Mouse (Mus musculus) forebrain, embryonic 15.5 days (tissue): ENCODE measurements around the gene Lipo4. TPM values are rescaled to one million over a fixed set of nuclear protein-coding genes. Genes with fewer than 3 reads are reported as not detected.
"Not testable (repeated sequence)": the region's sequence is repeated elsewhere in the genome, so short reads cannot be mapped to it uniquely, and the experiment has no call there.

Experiments
- ATAC-seq: fragments of 200-750 bp; cut with Nextera tagmentation; replicated peaks from 2 replicates; pipeline ENCODE4 v1.8.0; 2017; ENCODE audit warnings: mild to moderate bottlenecking, moderate TSS enrichment, moderate library complexity
- H3K27ac ChIP-seq: fragments of 300-500 bp; sonication (generic); replicated peaks from 2 replicates; pipeline ENCODE4 v1.5.1; 2015; ENCODE audit warnings: mild to moderate bottlenecking, inconsistent platforms
- H3K27me3 ChIP-seq: fragments of 300-500 bp; sonication (generic); 2 replicates; pipeline ENCODE4 v1.6.1; 2015; ENCODE audit warnings: inconsistent platforms
- H3K36me3 ChIP-seq: fragments of 300-500 bp; sonication (generic); 2 replicates; pipeline ENCODE4 v1.6.1; 2015; ENCODE audit warnings: mild to moderate bottlenecking, inconsistent platforms
- H3K4me1 ChIP-seq: fragments of 300-500 bp; sonication (generic); 2 replicates; pipeline ENCODE4 v1.6.1; 2015; ENCODE audit warnings: inconsistent platforms
- H3K4me2 ChIP-seq: fragments of 300-500 bp; sonication (generic); replicated peaks from 2 replicates; pipeline ENCODE4 v1.6.1; 2015; ENCODE audit warnings: mild to moderate bottlenecking, inconsistent platforms
- H3K4me3 ChIP-seq: fragments of 300-500 bp; sonication (generic); 2 replicates; pipeline ENCODE4 v1.5.1; 2015; ENCODE audit warnings: mild to moderate bottlenecking, inconsistent platforms
- H3K9ac ChIP-seq: fragments of 300-500 bp; sonication (generic); replicated peaks from 2 replicates; pipeline ENCODE4 v1.6.1; 2015; ENCODE audit warnings: mild to moderate bottlenecking, inconsistent platforms
- H3K9me3 ChIP-seq: fragments of 300-500 bp; sonication (generic); 2 replicates; pipeline ENCODE4 v1.6.1; 2016; ENCODE audit warnings: inconsistent platforms
- WGBS: fragments of 180-500 bp; shearing (Covaris S2); methylation state at CpG from one replicate; pipeline ENCODE4 v1.1.7; 2015; ENCODE audit warnings: mixed read lengths; 5-methylcytosine and 5-hydroxymethylcytosine counted together
- polyA plus RNA-seq: library from polyadenylated mRNA; unstranded; fragments of >200 nt; fragmentation: Nextera tagmentation; extraction: Ambion mirVana; gene quantifications from 2 replicates; pipeline ENCODE4 v1.2.1, GENCODE M21; 2015

Gene Lipo4
- polyA plus RNA-seq, result not detected in 2 replicates

- Histone ChIP-seq H3K27ac (no peak within 1 kb of the TSS), H3K4me3 (no peak within 1 kb of the TSS), H3K4me2 (no peak within 1 kb of the TSS), H3K9me3 (no peaks in the 10 kb centered on the region), H3K27me3 (no peaks in the 10 kb centered on the region), H3K4me1 (no peaks in the 10 kb centered on the region), H3K9ac (no peak within 1 kb of the TSS), H3K36me3 (no peaks in the 10 kb centered on the region)
- ATAC-seq, result no peak
Observed at GRCm38 (mm10) chr19:33517680-33518079, at the start of gene Lipo4. Gene Lipo4, minus strand, starts transcription at chr19:33517780.

- WGBS, result 45% methylated on average over 4 of the region's 4 CpGs
- ATAC-seq, H3K9me3 ChIP-seq, H3K27me3 ChIP-seq, H3K4me2 ChIP-seq, H3K4me1 ChIP-seq, H3K4me3 ChIP-seq, H3K9ac ChIP-seq, H3K36me3 ChIP-seq, H3K27ac ChIP-seq: not testable (repeated sequence)
Observed at GRCm38 (mm10) chr19:33456426-33456825, 61.2 kb downstream of the Lipo4 start.

GRCm38 (mm10) chr19:33453725-33454124, 63.9 kb downstream of the Lipo4 start:
- WGBS, result 75% methylated on average over 4 of the region's 4 CpGs
- Histone ChIP-seq H3K27ac (no peak overlapping the region), H3K9ac (no peak overlapping the region), H3K36me3 (no peaks in the 10 kb centered on the region), H3K9me3 (no peaks in the 10 kb centered on the region), H3K4me1 (no peaks in the 10 kb centered on the region), H3K4me2 (no peak overlapping the region), H3K27me3 (no peaks in the 10 kb centered on the region), H3K4me3 (no peak overlapping the region)
- no peak for ATAC-seq

Other genes starting within 250 kb of the Lipo4 start
- 7.7 and 8.4 TPM in 2 replicates for gene Rnls, start 125.5 kb downstream of the Lipo4 start, polyA plus RNA-seq
- gene Gm8978, start 107.5 kb upstream of the Lipo4 start, polyA plus RNA-seq, result not detected in 2 replicates
- gene Lipo2, start 233.6 kb upstream of the Lipo4 start, polyA plus RNA-seq, result 0.34 and 0.56 TPM in 2 replicates
- 9.1 and 10.6 TPM in 2 replicates for gene Lipo3, start 244.2 kb upstream of the Lipo4 start, polyA plus RNA-seq